Comparison of ENCODE assay signal across 19 mouse cellular contexts in the genomic region with DNA sequence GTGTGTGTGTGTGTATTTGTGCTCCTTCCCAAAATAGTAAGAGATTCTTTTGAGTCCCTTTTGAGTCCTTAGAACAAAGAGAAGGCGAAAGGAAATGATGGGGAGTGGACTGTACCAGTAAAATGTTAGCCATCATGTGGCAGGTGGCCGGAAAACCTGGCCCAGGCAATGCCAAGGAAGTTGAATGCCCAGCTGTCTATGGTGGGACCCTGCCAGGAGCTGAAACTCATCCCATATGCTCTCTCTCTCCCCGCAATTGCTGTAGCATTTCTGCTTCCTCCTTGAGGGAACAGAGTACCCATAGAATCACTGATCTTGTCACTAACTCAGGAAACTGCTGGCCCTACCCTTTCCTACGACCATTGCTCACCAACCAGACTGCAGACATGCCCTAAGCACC.
A peak's percentile ranks its signal among the peaks of the same experiment; 100 is the strongest.
DNase-seq lines count a peak whose midpoint lies in the region; ATAC-seq and TF ChIP-seq lines count a peak whose summit lies in the region.
"Had no signal": no experiment of that assay in that cellular context is flagged by ENCODE, and none has a peak within 500 bp of the region (broad histone marks: within the 10 kb centered on the region; RNA-seq: fewer than 3 reads in every experiment).

No protein-coding gene starts in this region.

- peak; percentile 66 for DNase-seq in forebrain, postnatal 0 days
- peak; percentile 81 for DNase-seq in midbrain, postnatal 0 days (ENCODE audit: low spot score)
- DNase-seq in cerebellum, adult 2 months, result peak; percentile 90 to 93
- DNase-seq in telencephalon, adult 2 months (ENCODE audit: low read depth, low spot score), result peak; percentile 4
- DNase-seq in adrenal gland, adult 8-10 months, result no peak
- DNase-seq: gastrocnemius, postnatal 36 days; kidney, adult 8-10 months; kidney, postnatal 25 days; liver, embryonic 13.5 days had no signal

- H3K27ac ChIP-seq in forebrain, postnatal 0 days (ENCODE audit: low read depth, low read length), result no peak overlapping the region
- H3K27ac ChIP-seq in forebrain, embryonic 12.5 days, result no peak overlapping the region
- H3K27ac ChIP-seq in midbrain, postnatal 0 days (ENCODE audit: low read depth, low read length), result no peak overlapping the region
- H3K27ac ChIP-seq in midbrain, embryonic 16.5 days (ENCODE audit: low read length), result no peak overlapping the region
- peak overlapping the region; percentile 71 for H3K27ac ChIP-seq in cerebellum, adult 2 months (ENCODE audit: insufficient read depth, low read length)
- no peak overlapping the region for H3K27ac ChIP-seq in heart, embryonic 11.5 days (ENCODE audit: low read depth, low read length)
- H3K27ac ChIP-seq: embryonic facial prominence, embryonic 15.5 days; forebrain, embryonic 10.5 days; heart, embryonic 10.5 days; left cerebral cortex, adult 2 months; limb, embryonic 12.5 days; liver, embryonic 13.5 days; lung, embryonic 15.5 days; midbrain, embryonic 13.5 days had no signal

- no peak overlapping the region for H3K4me2 ChIP-seq in forebrain, postnatal 0 days (ENCODE audit: low read depth)
- no peak overlapping the region for H3K4me2 ChIP-seq in forebrain, embryonic 12.5 days
- no peak overlapping the region for H3K4me2 ChIP-seq in midbrain, postnatal 0 days (ENCODE audit: low read depth, low read length, poor library complexity, severe bottlenecking)
- no peak overlapping the region for H3K4me2 ChIP-seq in midbrain, embryonic 16.5 days (ENCODE audit: low read length)
- H3K4me2 ChIP-seq in heart, embryonic 11.5 days, result no peak overlapping the region
- H3K4me2 ChIP-seq: embryonic facial prominence, embryonic 15.5 days; limb, embryonic 12.5 days; liver, embryonic 13.5 days; lung, embryonic 15.5 days; midbrain, embryonic 13.5 days had no signal

- no peaks in the 10 kb centered on the region for H3K4me1 ChIP-seq in forebrain, postnatal 0 days (ENCODE audit: insufficient read depth)
- H3K4me1 ChIP-seq in forebrain, embryonic 12.5 days, result no peaks in the 10 kb centered on the region
- no peaks in the 10 kb centered on the region for H3K4me1 ChIP-seq in midbrain, postnatal 0 days (ENCODE audit: insufficient read depth, low read length)
- H3K4me1 ChIP-seq in midbrain, embryonic 16.5 days (ENCODE audit: control insufficient read depth, insufficient read depth, low read length), result no peaks in the 10 kb centered on the region
- H3K4me1 ChIP-seq in cerebellum, adult 2 months (ENCODE audit: control insufficient read depth, insufficient read depth, low read length), result peaks cover 13% of the 10 kb centered on the region
- no peaks in the 10 kb centered on the region for H3K4me1 ChIP-seq in heart, embryonic 11.5 days (ENCODE audit: control insufficient read depth, insufficient read depth, low read length)
- H3K4me1 ChIP-seq: embryonic facial prominence, embryonic 15.5 days; forebrain, embryonic 10.5 days; heart, embryonic 10.5 days; limb, embryonic 12.5 days; liver, embryonic 13.5 days; lung, embryonic 15.5 days; midbrain, embryonic 13.5 days had no signal

- no peaks in the 10 kb centered on the region for H3K36me3 ChIP-seq in forebrain, postnatal 0 days (ENCODE audit: insufficient read depth)
- no peaks in the 10 kb centered on the region for H3K36me3 ChIP-seq in forebrain, embryonic 12.5 days (replicated peaks)
- no peaks in the 10 kb centered on the region for H3K36me3 ChIP-seq in midbrain, postnatal 0 days (ENCODE audit: insufficient read depth, low read length)
- H3K36me3 ChIP-seq in midbrain, embryonic 16.5 days (ENCODE audit: control insufficient read depth, insufficient read depth, low read length), result no peaks in the 10 kb centered on the region
- no peaks in the 10 kb centered on the region for H3K36me3 ChIP-seq in heart, embryonic 11.5 days (ENCODE audit: control insufficient read depth, insufficient read depth, low read length)
- H3K36me3 ChIP-seq: embryonic facial prominence, embryonic 15.5 days; forebrain, embryonic 10.5 days; heart, embryonic 10.5 days; limb, embryonic 12.5 days; liver, embryonic 13.5 days; lung, embryonic 15.5 days; midbrain, embryonic 13.5 days had no signal

- no peaks in the 10 kb centered on the region for H3K27me3 ChIP-seq in forebrain, postnatal 0 days (ENCODE audit: insufficient read depth, low read length)
- H3K27me3 ChIP-seq in forebrain, embryonic 12.5 days, result no peaks in the 10 kb centered on the region
- H3K27me3 ChIP-seq in midbrain, postnatal 0 days (ENCODE audit: insufficient read depth, low read length), result no peaks in the 10 kb centered on the region
- H3K27me3 ChIP-seq in midbrain, embryonic 16.5 days (ENCODE audit: control insufficient read depth, insufficient read depth, low read depth, low read length), result no peaks in the 10 kb centered on the region
- no peaks in the 10 kb centered on the region; the same call in 1 of the 2 replicates for H3K27me3 ChIP-seq in cerebellum, adult 2 months (ENCODE audit: control insufficient read depth, insufficient read depth, low read length)
- 0 out of 2 replicates have a peak, but pooled peaks cover 2% of the 10 kb centered on the region for H3K27me3 ChIP-seq in heart, embryonic 11.5 days (ENCODE audit: control insufficient read depth, insufficient read depth, low read length)
- H3K27me3 ChIP-seq: embryonic facial prominence, embryonic 15.5 days; limb, embryonic 12.5 days; liver, embryonic 13.5 days; lung, embryonic 15.5 days; midbrain, embryonic 13.5 days had no signal

- H3K9ac ChIP-seq in forebrain, postnatal 0 days, result no peak overlapping the region
- H3K9ac ChIP-seq in forebrain, embryonic 12.5 days, result no peak overlapping the region
- H3K9ac ChIP-seq in midbrain, postnatal 0 days (replicated peaks; ENCODE audit: low read length, poor library complexity, severe bottlenecking), result no peak overlapping the region
- H3K9ac ChIP-seq in midbrain, embryonic 16.5 days (ENCODE audit: low read depth, low read length), result no peak overlapping the region
- H3K9ac ChIP-seq in heart, embryonic 11.5 days (ENCODE audit: low read depth, low read length), result no peak overlapping the region
- H3K9ac ChIP-seq: embryonic facial prominence, embryonic 15.5 days; limb, embryonic 12.5 days; liver, embryonic 13.5 days; lung, embryonic 15.5 days; midbrain, embryonic 13.5 days had no signal

- ATAC-seq in forebrain, postnatal 0 days, result no peak; the same call in 1 of the 2 replicates
- ATAC-seq in forebrain, embryonic 12.5 days (ENCODE audit: low FRiP score), result no peak
- ATAC-seq in midbrain, postnatal 0 days (ENCODE audit: low FRiP score), result no peak
- no peak for ATAC-seq in midbrain, embryonic 16.5 days
- ATAC-seq in heart, embryonic 11.5 days (replicated peaks; ENCODE audit: insufficient number of reproducible peaks, low FRiP score, low TSS enrichment), result no peak
- ATAC-seq: midbrain, embryonic 13.5 days had no signal

- no peak overlapping the region for H3K4me3 ChIP-seq in forebrain, postnatal 0 days (ENCODE audit: low read depth, low read length)
- H3K4me3 ChIP-seq in forebrain, embryonic 12.5 days (replicated peaks), result no peak overlapping the region
- no peak overlapping the region for H3K4me3 ChIP-seq in midbrain, postnatal 0 days (ENCODE audit: low read depth, low read length)
- no peak overlapping the region for H3K4me3 ChIP-seq in midbrain, embryonic 16.5 days (ENCODE audit: low read depth, low read length)
- H3K4me3 ChIP-seq in cerebellum, adult 2 months (replicated peaks; ENCODE audit: insufficient read depth, low read depth, low read length), result no peak overlapping the region
- no peak overlapping the region for H3K4me3 ChIP-seq in heart, embryonic 11.5 days (ENCODE audit: low read depth, low read length)
- H3K4me3 ChIP-seq: embryonic facial prominence, embryonic 15.5 days; forebrain, embryonic 10.5 days; heart, embryonic 10.5 days; left cerebral cortex, adult 2 months; limb, embryonic 12.5 days; liver, embryonic 13.5 days; lung, embryonic 15.5 days; midbrain, embryonic 13.5 days had no signal

- TF ChIP-seq POLR2A in cerebellum, adult 2 months (IDR thresholded peaks at IDR 0.05; ENCODE audit: borderline replicate concordance, insufficient read depth, low read length), result no peak

- 50% methylated on average over 4 of the region's 4 CpGs for WGBS in forebrain, postnatal 0 days
- WGBS in forebrain, embryonic 12.5 days, result 80% methylated on average over 4 of the region's 4 CpGs
- 81% methylated on average over 4 of the region's 4 CpGs for WGBS in midbrain, postnatal 0 days
- WGBS in midbrain, embryonic 16.5 days, result 80% methylated on average over 4 of the region's 4 CpGs
- 4% methylated on average over 4 of the region's 4 CpGs for WGBS in cerebellum, adult 2 months
- WGBS in heart, embryonic 11.5 days (ENCODE audit: insufficient replicate concordance), result 69% methylated on average over 4 of the region's 4 CpGs

- H3K9me3 ChIP-seq in forebrain, postnatal 0 days (ENCODE audit: low read length), result no peaks in the 10 kb centered on the region
- H3K9me3 ChIP-seq in forebrain, embryonic 12.5 days, result no peaks in the 10 kb centered on the region
- H3K9me3 ChIP-seq in midbrain, postnatal 0 days (ENCODE audit: low read length), result no peaks in the 10 kb centered on the region
- no peaks in the 10 kb centered on the region for H3K9me3 ChIP-seq in midbrain, embryonic 16.5 days (replicated peaks; ENCODE audit: control insufficient read depth, low read length, poor library complexity, severe bottlenecking)
- no peaks in the 10 kb centered on the region for H3K9me3 ChIP-seq in heart, embryonic 11.5 days (replicated peaks; ENCODE audit: control insufficient read depth, low read length)
- H3K9me3 ChIP-seq: embryonic facial prominence, embryonic 15.5 days; forebrain, embryonic 10.5 days; heart, embryonic 10.5 days; limb, embryonic 12.5 days; liver, embryonic 13.5 days; lung, embryonic 15.5 days; midbrain, embryonic 13.5 days had no signal

- no peak for TF ChIP-seq CTCF in forebrain, postnatal 0 days (IDR thresholded peaks at IDR 0.05; ENCODE audit: low read depth)
- no peak for TF ChIP-seq CTCF in midbrain, postnatal 0 days (IDR thresholded peaks at IDR 0.05)
- no peak for TF ChIP-seq CTCF in cerebellum, adult 2 months (IDR thresholded peaks at IDR 0.05; ENCODE audit: borderline replicate concordance, insufficient read depth, low read depth, low read length)
